Mouse (Mus musculus) lung, postnatal 14 days (tissue): ENCODE measurements around the gene Foxj1.
"Not testable (repeated sequence)": the region's sequence is repeated elsewhere in the genome, so short reads cannot be mapped to it uniquely, and the experiment has no call there.

Experiments used
- DNase-seq: peaks from one replicate; pipeline ENCODE4 v3.0.0; 2021

Gene Foxj1

GRCm38 (mm10) chr11:116335244-116336036, at the start of gene Foxj1:
Gene Foxj1, minus strand, starts transcription at chr11:116335399.
- peak; percentile 96 for DNase-seq

- DNase-seq: no peak
Observed at GRCm38 (mm10) chr11:116384171-116384570, 49.0 kb upstream of the Foxj1 start.

- not testable (repeated sequence) for DNase-seq
Observed at GRCm38 (mm10) chr11:116383070-116383469, 47.9 kb upstream of the Foxj1 start.

- no peak for DNase-seq
Observed at GRCm38 (mm10) chr11:116380767-116381166, 45.6 kb upstream of the Foxj1 start.

- no peak for DNase-seq
Observed at GRCm38 (mm10) chr11:116379530-116379929, 44.3 kb upstream of the Foxj1 start.

- DNase-seq: no peak
Observed at GRCm38 (mm10) chr11:116376945-116377661, 41.9 kb upstream of the Foxj1 start.

GRCm38 (mm10) chr11:116371894-116372450, 36.8 kb upstream of the Foxj1 start:
- DNase-seq: no peak

- no peak for DNase-seq
Observed at GRCm38 (mm10) chr11:116369633-116370032, 34.4 kb upstream of the Foxj1 start.

- no peak for DNase-seq
Observed at GRCm38 (mm10) chr11:116369051-116369450, 33.9 kb upstream of the Foxj1 start.

GRCm38 (mm10) chr11:116368116-116368515, 32.9 kb upstream of the Foxj1 start:
- DNase-seq: peak; percentile 91

- no peak for DNase-seq
Observed at GRCm38 (mm10) chr11:116366647-116367046, 31.4 kb upstream of the Foxj1 start.

GRCm38 (mm10) chr11:116366124-116366523, 30.9 kb upstream of the Foxj1 start:
- no peak for DNase-seq

- DNase-seq: no peak
Observed at GRCm38 (mm10) chr11:116365432-116365831, 30.2 kb upstream of the Foxj1 start.

- DNase-seq: no peak
Observed at GRCm38 (mm10) chr11:116362015-116362414, 26.8 kb upstream of the Foxj1 start.

GRCm38 (mm10) chr11:116360915-116361314, 25.7 kb upstream of the Foxj1 start:
- DNase-seq: not testable (repeated sequence)

- no peak for DNase-seq
Observed at GRCm38 (mm10) chr11:116359652-116360051, 24.5 kb upstream of the Foxj1 start.

GRCm38 (mm10) chr11:116358926-116359637, 23.9 kb upstream of the Foxj1 start:
- no peak for DNase-seq

GRCm38 (mm10) chr11:116354521-116354920, 19.3 kb upstream of the Foxj1 start:
- no peak for DNase-seq

- no peak for DNase-seq
Observed at GRCm38 (mm10) chr11:116353535-116353934, 18.3 kb upstream of the Foxj1 start.

GRCm38 (mm10) chr11:116351294-116351693, 16.1 kb upstream of the Foxj1 start:
- no peak for DNase-seq

- DNase-seq: no peak
Observed at GRCm38 (mm10) chr11:116347955-116348354, 12.8 kb upstream of the Foxj1 start.

- no peak for DNase-seq
Observed at GRCm38 (mm10) chr11:116347012-116347411, 11.8 kb upstream of the Foxj1 start.
